Mouse (Mus musculus) CD8-positive naive resting alpha-beta T cell, adult 57 days (primary cell): ENCODE measurements around the gene Map3k5. TPM values are rescaled to one million over a fixed set of nuclear protein-coding genes. Genes with fewer than 3 reads are reported as not detected.

ENCODE experiments used
- total RNA-seq: library from RNA; stranded (reverse); gene quantifications from one replicate; pipeline ENCODE4 v1.2.4, GENCODE M21; 2023

The Map3k5 gene
- total RNA-seq: 62.9 TPM

DNA sequence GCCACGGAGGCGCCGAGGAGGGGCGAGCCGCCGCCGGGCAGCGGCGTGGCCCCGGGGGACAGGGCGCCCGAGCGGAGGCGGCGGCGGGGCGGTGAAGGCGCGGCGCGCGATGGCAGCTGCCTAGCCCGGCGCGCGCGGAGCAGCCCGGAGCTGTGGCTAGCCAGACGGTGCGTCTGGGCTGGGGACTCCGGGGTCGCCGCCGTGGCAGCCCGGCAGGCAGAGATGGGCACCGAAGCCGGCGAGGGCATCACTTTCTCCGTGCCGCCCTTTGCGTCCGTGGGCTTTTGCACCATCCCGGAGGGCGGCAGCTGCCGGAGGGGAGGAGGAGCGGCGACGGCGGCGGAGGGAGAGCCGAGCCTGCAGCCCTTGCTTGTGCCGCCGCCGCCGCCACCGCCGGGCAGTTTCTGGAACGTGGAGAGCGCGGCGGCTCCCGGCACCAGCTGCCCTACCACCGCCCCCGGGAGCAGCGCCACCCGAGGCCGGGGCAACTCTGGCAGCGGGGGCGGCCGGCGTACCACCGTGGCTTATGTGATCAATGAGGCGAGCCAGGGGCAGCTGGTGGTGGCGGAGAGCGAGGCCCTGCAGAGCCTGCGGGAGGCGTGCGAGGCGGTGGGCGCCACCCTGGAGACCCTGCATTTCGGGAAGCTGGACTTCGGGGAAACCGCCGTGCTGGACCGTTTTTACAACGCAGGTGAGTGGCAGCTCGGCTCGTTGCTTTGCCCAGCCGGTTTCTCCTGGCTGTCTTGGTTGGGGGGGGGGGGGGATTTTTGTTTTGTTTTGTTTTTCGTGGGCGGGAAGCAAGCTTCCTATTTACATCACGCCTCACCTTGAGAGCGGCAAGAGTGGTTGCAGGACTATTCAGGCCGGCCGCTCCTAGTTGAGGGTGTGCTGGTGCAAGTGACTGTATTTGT, at the start of gene Map3k5:
Gene Map3k5 (plus strand): TSS at position 89 of the 911 bp plus-strand sequence.

DNA sequence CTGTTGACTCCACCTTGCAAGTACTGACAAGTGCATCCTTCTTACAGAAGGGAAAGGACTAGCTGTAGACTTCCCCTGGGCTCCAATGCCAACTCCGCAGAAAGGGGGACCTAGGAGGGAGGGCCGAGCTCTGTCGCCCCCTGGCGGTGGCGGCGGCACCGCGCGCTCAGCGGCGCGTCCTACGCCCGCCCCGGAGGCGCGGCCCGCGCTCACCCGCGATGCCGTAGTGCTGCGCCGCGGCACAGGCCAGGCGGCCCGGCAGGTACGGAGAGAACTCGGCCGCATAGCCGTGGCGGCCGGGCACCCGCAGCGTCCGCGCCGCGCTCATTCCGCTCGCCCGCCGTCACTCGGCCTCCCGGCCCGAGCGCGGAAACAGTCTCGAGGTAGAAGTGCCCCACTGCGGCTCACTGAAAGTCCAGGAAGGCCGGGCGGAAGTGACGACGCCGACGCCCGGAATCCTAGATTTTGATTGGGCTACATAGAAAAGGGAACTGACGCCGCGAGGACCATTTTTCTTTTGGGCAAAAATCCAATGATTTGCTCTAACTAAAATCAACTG, 26.9 kb upstream of the Map3k5 start, which contains the start of gene Pex7:
Gene Pex7 (minus strand): TSS at position 444 of the 559 bp plus-strand sequence.

DNA sequence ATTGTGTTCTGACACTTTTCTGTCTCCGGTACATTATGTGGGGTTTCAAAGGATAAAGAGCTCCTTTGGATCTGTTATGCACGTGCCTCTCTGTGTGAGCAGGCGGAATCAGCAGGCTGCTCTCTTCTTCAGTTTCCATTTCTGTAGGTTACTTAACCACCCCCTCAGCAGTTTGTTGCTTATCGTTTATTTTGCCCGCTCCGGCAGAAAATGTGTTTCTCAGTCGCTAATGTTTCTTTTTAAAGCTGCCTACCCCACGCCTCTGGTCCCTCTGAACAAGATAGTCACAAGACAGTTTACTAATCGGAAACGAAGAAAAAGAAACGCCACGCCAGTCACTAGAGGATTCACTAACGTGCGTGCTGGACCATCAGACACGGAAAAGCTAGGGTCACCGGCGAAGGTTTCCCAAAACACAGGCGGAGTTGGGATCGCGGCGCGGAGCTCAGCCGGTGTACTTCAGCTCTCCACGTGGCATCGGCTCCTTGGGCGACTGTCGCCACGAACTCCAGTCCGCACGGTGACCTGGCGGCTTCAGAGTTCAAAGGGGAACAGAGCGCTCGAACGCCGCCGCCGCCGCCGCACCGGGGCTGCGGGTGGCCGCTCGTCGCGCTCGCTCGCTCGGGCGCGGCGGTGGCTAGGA, 214.0 kb downstream of the Map3k5 start, which contains the start of gene Map7:
Gene Map7 (plus strand): TSS at position 342 of the 643 bp plus-strand sequence.

Other genes with a start within 250 kb of the Map3k5 start
- gene Il20ra, start 221.9 kb upstream of the Map3k5 start, total RNA-seq: 0.31 TPM
- not detected for gene Slc35d3, start 83.0 kb upstream of the Map3k5 start, total RNA-seq
- gene Pex7, start 26.8 kb upstream of the Map3k5 start, total RNA-seq: 14.8 TPM
- 10.9 TPM for gene Map7, start 214.0 kb downstream of the Map3k5 start, total RNA-seq